Mouse (Mus musculus): ENCODE results near the gene Sec14l1. TPM values are rescaled to one million over a fixed set of nuclear protein-coding genes. Genes with fewer than 3 reads are reported as not detected.

Sec14l1 gene
- total and polyA plus RNA-seq, 3 experiments: 42.0 to 55.9 TPM; not detected in 1

GRCm38 (mm10) chr11:117145451-117146117, 30.6 kb downstream of the Sec14l1 start:
- H3K36me3 ChIP-seq (ENCODE audit: control insufficient read depth in 1 of 2, insufficient read depth in 2 of 2, low read length in 2 of 2): peaks cover 7 to 11% of the 10 kb centered on the region in 2 experiments
- H3K27ac ChIP-seq (ENCODE audit: control insufficient read depth, low read depth, low read length): no peak overlapping the region
- H3K9me3 ChIP-seq (replicated peaks; ENCODE audit: insufficient read depth, low read length): no peaks in the 10 kb centered on the region
- no peaks in the 10 kb centered on the region for H3K27me3 ChIP-seq (ENCODE audit: control insufficient read depth in 1 of 2, insufficient read depth in 2 of 2, low read length in 2 of 2)
- H3K4me1 ChIP-seq (ENCODE audit: control insufficient read depth in 1 of 2, insufficient read depth in 2 of 2, low read length in 2 of 2): peaks cover 5 to 6% of the 10 kb centered on the region in 2 experiments
- peak; percentile 65 for DNase-seq (ENCODE audit: low read depth, low spot score)
- no peak overlapping the region for H3K4me3 ChIP-seq (ENCODE audit: control insufficient read depth in 1 of 2, insufficient read depth in 1 of 2, low read depth in 2 of 2, low read length in 2 of 2)
- H3K9ac ChIP-seq (ENCODE audit: control insufficient read depth, low read depth, low read length, poor library complexity, severe bottlenecking): no peak overlapping the region
- no peaks in the 10 kb centered on the region for H3K79me2 ChIP-seq (ENCODE audit: control insufficient read depth, insufficient read depth, low read length, poor library complexity)
- TF ChIP-seq TBP (IDR thresholded peaks at IDR 0.05; ENCODE audit: low read depth, low read length): no peak
- TF ChIP-seq CHD1 (IDR thresholded peaks at IDR 0.05; ENCODE audit: low read depth, low read length): no peak
- peak; percentile 82 for TF ChIP-seq MYC (IDR thresholded peaks at IDR 0.05; ENCODE audit: low read depth, low read length)
- TF ChIP-seq USF1 (IDR thresholded peaks at IDR 0.05; ENCODE audit: low read depth, low read length): no peak
- no peak for TF ChIP-seq EP300 (IDR thresholded peaks at IDR 0.05; ENCODE audit: low read depth in 1 of 2, low read length in 2 of 2)
- TF ChIP-seq E2F4 (IDR thresholded peaks at IDR 0.05; ENCODE audit: borderline replicate concordance, low read depth, low read length): no peak
- no peak for TF ChIP-seq RCOR1 (IDR thresholded peaks at IDR 0.05; ENCODE audit: low read depth, low read length)
- TF ChIP-seq ZC3H11A (IDR thresholded peaks at IDR 0.05; ENCODE audit: low read depth, low read length): peak; percentile 29; the same call in 1 of the 2 replicates
- no peak for TF ChIP-seq MXI1 (IDR thresholded peaks at IDR 0.05; ENCODE audit: low read depth, low read length)
- no peak for TF ChIP-seq GABPA (IDR thresholded peaks at IDR 0.05; ENCODE audit: low read depth, low read length)
- no peak for TF ChIP-seq BHLHE40 (IDR thresholded peaks at IDR 0.05; ENCODE audit: borderline replicate concordance, low read depth, low read length)
- TF ChIP-seq TAL1 (IDR thresholded peaks at IDR 0.05; ENCODE audit: low read length): no peak
- TF ChIP-seq ZKSCAN1 (IDR thresholded peaks at IDR 0.05; ENCODE audit: low read depth, low read length): no peak
- TF ChIP-seq ZNF384 (IDR thresholded peaks at IDR 0.05; ENCODE audit: low read depth, low read length): no peak
- TF ChIP-seq RAD21 (IDR thresholded peaks at IDR 0.05; ENCODE audit: low read depth, low read length): peak; percentile 26
- TF ChIP-seq CTCF (IDR thresholded peaks at IDR 0.05 in 2 of 3, conservative IDR thresholded peaks at IDR 0.05 in 1 of 3; ENCODE audit: control insufficient read depth in 1 of 3, insufficient read depth in 1 of 3, low read depth in 2 of 3, low read length in 3 of 3, poor library complexity in 1 of 3, severe bottlenecking in 1 of 3): peak; percentile 54 to 66 (median 57)
- no peak for TF ChIP-seq MYB (IDR thresholded peaks at IDR 0.05; ENCODE audit: low read depth, low read length)
- TF ChIP-seq ZMIZ1 (IDR thresholded peaks at IDR 0.05; ENCODE audit: low read depth, low read length): no peak
- 0 out of 2 replicates have a peak, but pooled peaks have one; percentile 21 for TF ChIP-seq MAZ (IDR thresholded peaks at IDR 0.05; ENCODE audit: low read depth, low read length)
- TF ChIP-seq GATA1 (IDR thresholded peaks at IDR 0.05; ENCODE audit: low read depth, low read length): no peak
- TF ChIP-seq NELFE (IDR thresholded peaks at IDR 0.05; ENCODE audit: low read depth, low read length): no peak
- TF ChIP-seq HCFC1 (IDR thresholded peaks at IDR 0.05; ENCODE audit: low read depth, low read length): no peak
- peak; percentile 56 for TF ChIP-seq SMC3 (IDR thresholded peaks at IDR 0.05; ENCODE audit: low read depth, low read length)
- TF ChIP-seq MAFK (IDR thresholded peaks at IDR 0.05; ENCODE audit: borderline replicate concordance, low read depth, low read length): no peak
- TF ChIP-seq USF2 (IDR thresholded peaks at IDR 0.05; ENCODE audit: borderline replicate concordance in 1 of 2, insufficient read depth in 1 of 2, low read depth in 1 of 2, low read length in 2 of 2): no peak
- no peak for TF ChIP-seq CHD2 (IDR thresholded peaks at IDR 0.05; ENCODE audit: low read length)
- TF ChIP-seq SIN3A (IDR thresholded peaks at IDR 0.05; ENCODE audit: low read length): no peak
- TF ChIP-seq ELF1 (IDR thresholded peaks at IDR 0.05; ENCODE audit: low read depth, low read length): no peak
- no peak for TF ChIP-seq POLR2A (IDR thresholded peaks at IDR 0.05; ENCODE audit: control insufficient read depth in 1 of 2, insufficient read depth in 1 of 2, low read depth in 1 of 2, low read length in 2 of 2, poor library complexity in 1 of 2)
- no peak for TF ChIP-seq MAX (IDR thresholded peaks at IDR 0.05; ENCODE audit: low read length)
- TF ChIP-seq POLR2AphosphoS2 (IDR thresholded peaks at IDR 0.05; ENCODE audit: low read length): no peak
- TF ChIP-seq UBTF (IDR thresholded peaks at IDR 0.05; ENCODE audit: borderline replicate concordance, insufficient read depth, low read depth, low read length): no peak
- no peak for TF ChIP-seq ETS1 (IDR thresholded peaks at IDR 0.05; ENCODE audit: low read depth, low read length)
- TF ChIP-seq MEF2A (IDR thresholded peaks at IDR 0.05; ENCODE audit: extremely low read depth, insufficient replicate concordance, low read depth, low read length, poor library complexity, severe bottlenecking): no peak
- no peak for TF ChIP-seq JUND (IDR thresholded peaks at IDR 0.05; ENCODE audit: low read depth, low read length)
- no peak for TF ChIP-seq NRF1 (IDR thresholded peaks at IDR 0.05; ENCODE audit: insufficient read depth, low read depth, low read length, poor library complexity, severe bottlenecking)
- no peak for TF ChIP-seq TCF12 (IDR thresholded peaks at IDR 0.05; ENCODE audit: low read depth, low read length)

Data from MEL (cell line).